Mouse (Mus musculus) stomach, postnatal 0 days (tissue): Measurements from ENCODE around the gene Hes2.

Experiments used
- CTCF ChIP-seq: IDR thresholded peaks from 2 replicates; pipeline ENCODE4 v1.5.1; 2016; ENCODE audit warnings: antibody characterized with exemption, low read depth, mild to moderate bottlenecking, moderate library complexity
- EP300 ChIP-seq: optimal IDR thresholded peaks from 2 replicates; pipeline ENCODE3; 2016; ENCODE audit warnings: antibody characterized with exemption

DNA sequence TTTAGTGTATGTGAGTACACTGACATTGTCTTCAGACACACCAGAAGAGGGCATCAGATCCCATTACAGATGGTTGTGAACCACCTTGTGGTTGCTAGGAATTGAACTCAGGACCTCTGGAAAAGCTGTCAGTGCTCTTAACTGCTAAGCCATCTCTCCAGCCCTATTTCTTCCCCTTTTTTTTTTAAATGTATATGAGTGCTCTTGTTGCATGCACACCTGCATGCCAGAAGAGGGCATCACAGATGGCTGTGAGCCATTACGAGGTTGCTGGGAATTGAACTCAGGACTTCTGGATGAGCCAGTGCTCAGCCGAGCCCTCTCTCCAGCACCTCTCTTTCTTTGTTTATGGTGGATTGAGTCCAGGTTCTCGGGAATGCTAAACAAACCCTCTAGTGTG lies 49.2 kb upstream of the Hes2 start:
- TF ChIP-seq CTCF (peak; percentile 30), EP300 (no peak)
